Mouse (Mus musculus) limb, embryonic 10.5 days (tissue): Measurements from ENCODE around the gene Fabp3. TPM values are rescaled to one million over a fixed set of nuclear protein-coding genes. Genes with fewer than 3 reads are reported as not detected.

Experiments
- DNase-seq: peaks from one replicate; pipeline ENCODE4 v3.0.0-alpha.2; 2017; ENCODE audit warnings: low spot score
- H3K27ac ChIP-seq: fragments of 300-500 bp; sonication (generic); 2 replicates; pipeline ENCODE4 v1.5.1; 2016; ENCODE audit warnings: mild to moderate bottlenecking
- H3K27me3 ChIP-seq: fragments of 300-500 bp; sonication (generic); 2 replicates; pipeline ENCODE4 v1.6.1; 2016; ENCODE audit warnings: low read depth, mild to moderate bottlenecking; ENCODE audit not compliant: poor library complexity, severe bottlenecking
- H3K36me3 ChIP-seq: fragments of 300-500 bp; sonication (generic); 2 replicates; pipeline ENCODE4 v1.6.1; 2016; ENCODE audit warnings: mild to moderate bottlenecking, moderate library complexity
- H3K4me1 ChIP-seq: fragments of 300-500 bp; sonication (generic); 2 replicates; pipeline ENCODE4 v1.6.1; 2016
- H3K4me3 ChIP-seq: fragments of 300-500 bp; sonication (generic); 2 replicates; pipeline ENCODE4 v1.5.1; 2016; ENCODE audit warnings: mild to moderate bottlenecking, moderate library complexity
- H3K9me3 ChIP-seq: fragments of 300-500 bp; sonication (generic); replicated peaks from 2 replicates; pipeline ENCODE4 v1.6.1; 2016; ENCODE audit warnings: mild to moderate bottlenecking
- WGBS: fragments of 180-500 bp; shearing (Covaris S2); methylation state at CpG from one replicate; pipeline ENCODE4 v1.1.7; 2016; 5-methylcytosine and 5-hydroxymethylcytosine counted together
- polyA plus RNA-seq: library from polyadenylated mRNA; unstranded; fragments of >200 nt; fragmentation: Nextera tagmentation; extraction: Ambion mirVana; gene quantifications from 2 replicates; pipeline ENCODE4 v1.2.1, GENCODE M21; 2016

Gene Fabp3
- polyA plus RNA-seq, 1 experiment from 2014 or later: 3.0 TPM

DNA sequence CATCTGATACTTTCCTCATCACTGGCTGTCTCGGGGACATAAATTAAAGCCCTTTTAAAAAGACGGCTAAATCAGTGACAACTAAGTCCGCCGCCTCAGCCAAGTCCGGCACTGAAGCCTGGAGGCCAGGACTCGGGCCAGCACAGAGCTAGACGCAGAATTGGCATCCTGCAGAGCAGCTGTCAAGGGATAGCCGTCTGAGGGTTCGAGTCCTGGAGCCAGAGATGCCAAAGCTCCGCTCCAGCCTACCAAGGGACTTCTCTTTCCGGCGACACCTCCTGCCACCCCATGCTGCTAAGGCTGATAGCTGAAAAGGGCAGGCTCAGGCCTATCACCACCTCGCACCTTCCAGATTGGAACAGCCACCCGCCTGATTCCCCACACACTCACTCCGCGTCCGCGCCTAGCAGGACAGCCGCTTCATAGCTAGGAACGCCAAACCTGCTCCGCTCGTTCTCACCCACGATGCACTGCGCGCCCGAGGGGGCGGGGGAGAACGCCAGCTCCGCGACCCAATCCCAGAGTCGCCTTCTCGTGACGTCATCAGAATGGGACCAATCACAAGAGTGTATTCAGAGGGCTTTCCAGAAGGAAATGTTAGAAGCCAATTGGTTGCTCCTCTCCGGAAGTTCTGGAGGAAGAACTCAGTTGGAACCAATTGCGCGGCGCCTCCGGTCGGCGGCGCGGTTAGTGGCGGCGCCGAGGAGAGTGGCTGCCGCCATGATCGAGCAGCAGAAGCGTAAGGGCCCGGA lies 51.3 kb downstream of the Fabp3 start, which contains the start of the genes Zcchc17 and Snrnp40:
Zcchc17 (minus strand) TSS at position 458 of the 752 bp plus-strand sequence.
Snrnp40 (plus strand) TSS at position 647 of the 752 bp plus-strand sequence.
- peak; percentile 95 for DNase-seq
- H3K27me3 ChIP-seq: no peaks in the 10 kb centered on the region
- H3K9me3 ChIP-seq: no peaks in the 10 kb centered on the region
- peaks cover 48% of the 10 kb centered on the region for H3K36me3 ChIP-seq
- WGBS: under 1% methylated on average over 49 of the region's 49 CpGs
- H3K4me3 ChIP-seq: peak within 1 kb of the TSS; percentile 70
- peak within 1 kb of the TSS; percentile 85 for H3K27ac ChIP-seq
- H3K4me1 ChIP-seq: peaks cover 21% of the 10 kb centered on the region

DNA sequence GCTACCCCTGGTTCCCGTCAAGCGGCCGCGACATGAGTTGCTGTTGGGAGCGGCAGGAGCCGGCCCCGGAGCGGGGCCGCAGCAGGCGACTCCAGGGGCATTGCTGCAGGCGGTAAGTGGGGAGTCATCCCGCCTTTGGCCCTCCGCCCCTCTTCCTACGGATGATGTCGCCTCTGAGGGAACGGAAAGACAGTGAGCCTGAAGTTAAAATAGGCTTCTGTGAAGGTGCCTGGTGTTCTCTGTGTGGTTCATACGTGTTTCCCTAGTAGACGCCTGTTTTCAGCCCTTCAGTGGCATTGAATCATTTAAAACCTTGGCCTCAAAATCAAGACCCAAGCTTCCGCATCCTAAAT lies 51.8 kb downstream of the Fabp3 start:
- H3K4me3 ChIP-seq: peak overlapping the region; percentile 70
- whole genome bisulfite sequencing: 0% methylated on average over 19 of the region's 19 CpGs
- H3K9me3 ChIP-seq: no peaks in the 10 kb centered on the region
- H3K36me3 ChIP-seq: peaks cover 53% of the 10 kb centered on the region
- DNase-seq: no peak
- no peaks in the 10 kb centered on the region for H3K27me3 ChIP-seq
- peaks cover 21% of the 10 kb centered on the region for H3K4me1 ChIP-seq
- H3K27ac ChIP-seq: peak overlapping the region; percentile 85

Other genes with a start within 250 kb of the Fabp3 start
- 71.4 and 73.4 TPM in 2 replicates for gene Pef1, start 206.0 kb upstream of the Fabp3 start, polyA plus RNA-seq
- gene Hcrtr1, start 169.2 kb upstream of the Fabp3 start, polyA plus RNA-seq: 0.18 TPM in 1 of 2 replicates, not detected in the other
- gene Tinagl1, start 133.5 kb upstream of the Fabp3 start, polyA plus RNA-seq: 8.0 and 8.1 TPM in 2 replicates
- not detected in 2 replicates for gene Gm853, start 86.2 kb upstream of the Fabp3 start, polyA plus RNA-seq
- gene Serinc2, start 29.4 kb upstream of the Fabp3 start, polyA plus RNA-seq: 15.2 and 71.5 TPM in 2 replicates
- not detected in 2 replicates for gene Gm10570, start 79 bp downstream of the Fabp3 start, polyA plus RNA-seq
- gene Zcchc17, start 51.3 kb downstream of the Fabp3 start, polyA plus RNA-seq: 72.9 and 73.5 TPM in 2 replicates
- 254 and 257 TPM in 2 replicates for gene Snrnp40, start 51.5 kb downstream of the Fabp3 start, polyA plus RNA-seq